ENCODE assay signal across 30 mouse cellular contexts in genomic region chr14:121254869-121255268, GRCm38 (mm10).
A peak's percentile ranks its signal among the peaks of the same experiment; 100 is the strongest.
DNase-seq lines count a peak whose midpoint lies in the region; ATAC-seq and TF ChIP-seq lines count a peak whose summit lies in the region.
"Had no signal": no experiment of that assay in that cellular context is flagged by ENCODE, and none has a peak within 500 bp of the region (broad histone marks: within the 10 kb centered on the region; RNA-seq: fewer than 3 reads in every experiment).

No protein-coding gene starts in this region.

- H3K36me3 ChIP-seq in hindbrain, embryonic 10.5 days: peaks cover 40% of the 10 kb centered on the region
- H3K36me3 ChIP-seq: G1E had no signal

- no peak for DNase-seq in frontal cortex, postnatal 10 days (ENCODE audit: low spot score in 2 of 2)
- DNase-seq in 416B (ENCODE audit: low read depth): peak; percentile 20
- no peak for DNase-seq in hindbrain, embryonic 10.5 days (ENCODE audit: low spot score)
- no peak for DNase-seq in cerebellum, postnatal 10 days
- DNase-seq: adrenal gland, postnatal 10 days; adrenal gland, postnatal 36 days; B cell, adult 2 months; cerebellum, adult 18-20 months; cerebellum, adult 9-10 months; cerebellum, postnatal 25 days; embryo, embryonic 11 days; gastrocnemius, postnatal 36 days; heart, adult 11 months; heart, postnatal 10 days; heart, postnatal 4 days had no signal

- ATAC-seq in frontal cortex, adult (ENCODE audit: low TSS enrichment): peak; percentile 65
- ATAC-seq in granulocyte monocyte progenitor cell, adult 5-6 weeks (replicated peaks; ENCODE audit: poor library complexity, severe bottlenecking): peak; percentile 23
- no peak for ATAC-seq in cerebellum, adult (ENCODE audit: insufficient number of reproducible peaks, low FRiP score, low TSS enrichment)
- ATAC-seq: forebrain, embryonic 15.5 days; intestine, postnatal 0 days; Patski had no signal

- no peak overlapping the region for H3K4me3 ChIP-seq in olfactory bulb, adult 2 months (ENCODE audit: insufficient read depth, low read depth, low read length)
- no peak overlapping the region for H3K4me3 ChIP-seq in hindbrain, embryonic 10.5 days
- H3K4me3 ChIP-seq: embryonic facial prominence, embryonic 10.5 days; embryonic facial prominence, embryonic 13.5 days; erythroblast, embryonic 14.5 days; forebrain, embryonic 12.5 days; forebrain, embryonic 15.5 days; hindbrain, embryonic 12.5 days; hindbrain, embryonic 15.5 days had no signal

- no peak for TF ChIP-seq CTCF in olfactory bulb, adult 2 months (IDR thresholded peaks at IDR 0.05; ENCODE audit: insufficient read depth, low read depth, low read length)

- peaks cover 32% of the 10 kb centered on the region for H3K4me1 ChIP-seq in olfactory bulb, adult 2 months (ENCODE audit: control insufficient read depth, insufficient read depth, low read length)
- peaks cover 11% of the 10 kb centered on the region for H3K4me1 ChIP-seq in hindbrain, embryonic 10.5 days (replicated peaks)
- H3K4me1 ChIP-seq: embryonic facial prominence, embryonic 10.5 days; embryonic facial prominence, embryonic 13.5 days; forebrain, embryonic 12.5 days; hindbrain, embryonic 12.5 days; hindbrain, embryonic 15.5 days had no signal

- TF ChIP-seq POLR2A in olfactory bulb, adult 2 months (IDR thresholded peaks at IDR 0.05; ENCODE audit: insufficient read depth, low read depth, low read length): no peak

- H3K9me3 ChIP-seq in hindbrain, embryonic 10.5 days: no peaks in the 10 kb centered on the region
- H3K9me3 ChIP-seq: embryonic facial prominence, embryonic 10.5 days; embryonic facial prominence, embryonic 13.5 days; forebrain, embryonic 12.5 days; forebrain, embryonic 15.5 days; G1E; hindbrain, embryonic 12.5 days; hindbrain, embryonic 15.5 days had no signal

- peak overlapping the region; percentile 41; the same call in 1 of the 2 replicates for H3K27ac ChIP-seq in olfactory bulb, adult 2 months (ENCODE audit: insufficient read depth, low read depth, low read length)
- no peak overlapping the region for H3K27ac ChIP-seq in hindbrain, embryonic 10.5 days
- H3K27ac ChIP-seq: embryonic facial prominence, embryonic 10.5 days; embryonic facial prominence, embryonic 13.5 days; forebrain, embryonic 12.5 days; forebrain, embryonic 15.5 days; hindbrain, embryonic 12.5 days; hindbrain, embryonic 15.5 days had no signal

- H3K27me3 ChIP-seq in hindbrain, embryonic 10.5 days (ENCODE audit: insufficient read depth, poor library complexity, severe bottlenecking): no peaks in the 10 kb centered on the region
- H3K27me3 ChIP-seq: CH12.LX; embryonic facial prominence, embryonic 13.5 days; forebrain, embryonic 12.5 days; forebrain, embryonic 15.5 days; hindbrain, embryonic 12.5 days; hindbrain, embryonic 15.5 days; Patski had no signal

- WGBS in olfactory bulb, adult 2 months: 59% methylated on average over 10 of the region's 10 CpGs
- 92% methylated on average over 10 of the region's 10 CpGs for WGBS in hindbrain, embryonic 10.5 days
